ENCODE assay signal across 9 mouse cellular contexts in the genomic region with DNA sequence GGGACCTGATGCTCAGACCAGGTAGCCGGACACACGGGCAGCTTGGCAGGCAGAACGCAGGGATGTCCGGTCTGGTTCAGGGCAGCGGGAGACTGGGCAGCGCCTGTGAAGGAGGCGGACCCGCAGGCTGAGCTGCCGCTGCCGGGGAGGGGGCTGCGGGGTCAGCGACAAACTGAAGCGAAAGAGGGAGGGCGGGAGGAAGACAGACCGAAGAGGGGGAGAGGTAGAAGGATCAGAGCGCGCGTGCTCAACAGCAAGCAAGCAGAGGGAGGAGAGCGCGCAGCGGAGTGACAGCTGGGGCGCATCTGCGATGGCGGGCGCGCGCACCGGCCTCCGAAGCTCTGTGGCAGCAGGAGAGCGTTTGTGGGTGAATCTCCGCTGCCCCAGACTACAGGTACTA. TPM values are rescaled to one million over a fixed set of nuclear protein-coding genes. Genes with fewer than 3 reads are reported as not detected.
DNase-seq lines count a peak whose midpoint lies in the region; ATAC-seq and TF ChIP-seq lines count a peak whose summit lies in the region.
"Had no signal": no experiment of that assay in that cellular context is flagged by ENCODE, and none has a peak within 500 bp of the region (broad histone marks: within the 10 kb centered on the region; RNA-seq: fewer than 3 reads in every experiment).

TSS of gene Lrtm2 (minus strand) at position 261 of the 400 bp plus-strand sequence.

- no peak for TF ChIP-seq CTCF in cerebellum, adult 2 months (IDR thresholded peaks at IDR 0.05; ENCODE audit: borderline replicate concordance, insufficient read depth, low read depth, low read length)

- H3K4me2 ChIP-seq in heart, embryonic 16.5 days (ENCODE audit: low read depth, low read length) = peak within 1 kb of the TSS; percentile 56
- H3K4me2 ChIP-seq in neural tube, embryonic 12.5 days (replicated peaks) = peak within 1 kb of the TSS; percentile 67

- no peak within 1 kb of the TSS for H3K27ac ChIP-seq in heart, embryonic 16.5 days (ENCODE audit: low read length)
- peak within 1 kb of the TSS; percentile 42 for H3K27ac ChIP-seq in cerebellum, adult 2 months (ENCODE audit: insufficient read depth, low read length)
- no peak within 1 kb of the TSS for H3K27ac ChIP-seq in neural tube, embryonic 12.5 days

- H3K4me3 ChIP-seq in heart, embryonic 16.5 days (ENCODE audit: low read length) = peak within 1 kb of the TSS; percentile 43
- H3K4me3 ChIP-seq in cerebellum, adult 2 months (replicated peaks; ENCODE audit: insufficient read depth, low read depth, low read length) = peak within 1 kb of the TSS; percentile 82
- H3K4me3 ChIP-seq in neural tube, embryonic 12.5 days = peak within 1 kb of the TSS; percentile 39

- no peaks in the 10 kb centered on the region for H3K36me3 ChIP-seq in heart, embryonic 16.5 days (ENCODE audit: control insufficient read depth, insufficient read depth)
- no peaks in the 10 kb centered on the region for H3K36me3 ChIP-seq in neural tube, embryonic 12.5 days

- DNase-seq in heart, postnatal 4 days = no peak
- DNase-seq in cerebellum, adult 2 months = peak; percentile 51 to 61
- DNase-seq in frontal cortex, postnatal 10 days (ENCODE audit: low spot score in 2 of 2) = peak; percentile 60 to 68
- DNase-seq in left cerebral cortex, adult 8-10 months (ENCODE audit: low spot score in 2 of 2) = peak in 1 of 2 experiments; percentile 76
- no peak for DNase-seq in spleen, postnatal 4 days (ENCODE audit: low spot score in 2 of 2)

- no peak within 1 kb of the TSS for H3K9ac ChIP-seq in heart, embryonic 16.5 days (ENCODE audit: low read length)
- H3K9ac ChIP-seq in neural tube, embryonic 12.5 days = peak within 1 kb of the TSS; percentile 38

- H3K4me1 ChIP-seq in heart, embryonic 16.5 days (ENCODE audit: control insufficient read depth, insufficient read depth, low read length) = peaks cover 20% of the 10 kb centered on the region
- H3K4me1 ChIP-seq in cerebellum, adult 2 months (ENCODE audit: control insufficient read depth, insufficient read depth, low read length) = peaks cover 13% of the 10 kb centered on the region
- peaks cover 45% of the 10 kb centered on the region for H3K4me1 ChIP-seq in neural tube, embryonic 12.5 days

- no peaks in the 10 kb centered on the region for H3K9me3 ChIP-seq in heart, embryonic 16.5 days (replicated peaks; ENCODE audit: control insufficient read depth, low read length)
- H3K9me3 ChIP-seq in neural tube, embryonic 12.5 days = no peaks in the 10 kb centered on the region

- 2% methylated on average over 31 of the region's 31 CpGs for WGBS in heart, embryonic 16.5 days
- WGBS in cerebellum, adult 2 months = under 1% methylated on average over 31 of the region's 31 CpGs
- WGBS in neural tube, embryonic 12.5 days = under 1% methylated on average over 31 of the region's 31 CpGs

- TF ChIP-seq POLR2A in cerebellum, adult 2 months (IDR thresholded peaks at IDR 0.05; ENCODE audit: borderline replicate concordance, insufficient read depth, low read length) = 0 out of 2 replicates have a peak, but pooled peaks have one; percentile 18

- ATAC-seq in heart, embryonic 16.5 days (replicated peaks; ENCODE audit: extremely low read depth, insufficient read depth, low FRiP score) = no peak
- no peak for ATAC-seq in neural tube, embryonic 12.5 days (ENCODE audit: low FRiP score, low read depth)
- ATAC-seq in inflammation-experienced regulatory T-cells, adult 6 months = no peak

- H3K27me3 ChIP-seq in heart, embryonic 16.5 days (ENCODE audit: control insufficient read depth, insufficient read depth, low read length) = peaks cover 49% of the 10 kb centered on the region
- no peaks in the 10 kb centered on the region for H3K27me3 ChIP-seq in cerebellum, adult 2 months (ENCODE audit: control insufficient read depth, insufficient read depth, low read length)
- peaks cover 53% of the 10 kb centered on the region for H3K27me3 ChIP-seq in neural tube, embryonic 12.5 days (replicated peaks)

RNA-seq across cellular contexts. Expression of gene Lrtm2, which starts in this region (rescaled TPM):
- 0.15 and 0.32 TPM in 2 replicates for polyA plus RNA-seq in heart, embryonic 16.5 days (2015; fragmentation: Nextera tagmentation; extraction: Ambion mirVana)
- under 1 TPM; 0.09 to 0.79 TPM for total RNA-seq in heart, postnatal 4 days (2021)
- polyA plus RNA-seq in cerebellum, adult 2 months (2012; rRNA removed) = 35.3 and 38.5 TPM in 2 replicates
- 10 to 100 TPM; 65.9 to 70.9 (median 70.2) TPM for total RNA-seq in left cerebral cortex, adult 8-10 months (2022)
- polyA plus RNA-seq in neural tube, embryonic 12.5 days (2016; fragmentation: Nextera tagmentation; extraction: Ambion mirVana) = 0.78 and 1.1 TPM in 2 replicates
- polyA plus RNA-seq in inflammation-experienced regulatory T-cells, adult 6 months (2017; shearing (Covaris generic)) = under 1 TPM in 2 of 3 experiments, not detected in 1; 0.09 to 0.26 TPM
- total RNA-seq: MEL had no signal

Comparison
In these comparisons a context has a peak if more than half of its experiments do, and no peak if none do; other contexts are left out.
1. RNA of gene Lrtm2 (total RNA-seq): 65.9 to 70.9 TPM in left cerebral cortex, adult 8-10 months; 0.09 to 0.79 TPM in heart, postnatal 4 days; every median in the first group is over 10 times any median in the second.
2. RNA of gene Lrtm2 (polyA plus RNA-seq): 35.3 to 38.5 TPM in cerebellum, adult 2 months; 0.78 to 1.1 TPM in neural tube, embryonic 12.5 days, 0.15 to 0.32 TPM in heart, embryonic 16.5 days and 0.09 to 0.26 TPM in inflammation-experienced regulatory T-cells, adult 6 months; every median in the first group is over 10 times any median in the second.
3. DNase-seq: peak in cerebellum, adult 2 months (2 of 2) and frontal cortex, postnatal 10 days (2 of 2); none in heart, postnatal 4 days (single experiment) and spleen, postnatal 4 days (0 of 2).
4. Peak in every context shown above with its lines, with median percentiles within 50 percentile points of each other: H3K4me3 ChIP-seq.